Mouse (Mus musculus): ENCODE results near the gene Ptpn18. TPM values are rescaled to one million over a fixed set of nuclear protein-coding genes. Genes with fewer than 3 reads are reported as not detected.

The Ptpn18 gene
- polyA plus RNA-seq, 1 experiment from 2014 or later = 1.6 TPM

DNA sequence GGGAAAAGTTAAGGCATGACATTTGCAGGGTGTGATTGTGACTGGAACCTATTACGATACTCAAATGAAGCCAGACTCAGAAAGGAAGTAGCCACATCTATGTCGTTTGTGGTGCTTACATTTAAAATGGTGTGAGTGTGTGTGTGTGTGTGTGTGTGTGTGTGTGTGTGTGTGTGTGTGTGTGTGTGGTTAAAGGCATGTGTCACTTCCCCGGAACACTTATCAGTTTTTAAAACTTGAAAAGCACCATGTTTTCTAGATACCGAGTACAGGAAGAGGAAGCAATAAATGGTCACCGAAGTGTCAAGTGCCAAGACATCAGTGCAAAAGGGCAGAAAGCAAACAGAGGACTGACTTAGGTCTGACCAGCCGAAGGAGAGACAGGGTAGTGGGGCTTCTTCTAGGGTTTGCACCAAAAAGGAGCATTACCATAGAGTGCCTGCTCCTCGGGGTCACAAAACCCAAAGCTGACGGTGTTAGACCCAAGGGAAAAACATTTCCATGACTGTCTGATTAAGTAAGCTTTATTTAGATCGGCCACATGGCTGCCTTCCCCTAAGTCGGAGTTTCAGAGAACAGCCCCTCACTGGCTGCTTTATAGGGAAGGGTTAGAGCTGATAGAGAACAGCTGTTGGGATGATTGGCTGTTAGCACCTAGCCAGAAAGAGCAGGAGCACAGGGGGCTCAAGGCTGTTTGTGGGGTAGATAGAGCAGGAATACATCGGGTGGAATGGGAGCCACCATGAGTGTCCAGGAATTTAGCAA lies 19.5 kb downstream of the Ptpn18 start:
- Histone ChIP-seq H3K27ac (ENCODE audit: low read depth, low read length) (no peak overlapping the region), H3K4me3 (ENCODE audit: low read depth, low read length) (no peak overlapping the region), H3K9ac (replicated peaks; ENCODE audit: low read depth, low read length) (no peak overlapping the region), H3K27me3 (ENCODE audit: control insufficient read depth, insufficient read depth, low read length) (no peaks in the 10 kb centered on the region), H3K4me2 (ENCODE audit: low read depth, low read length) (no peak overlapping the region), H3K4me1 (ENCODE audit: control insufficient read depth, insufficient read depth, low read length) (no peaks in the 10 kb centered on the region), H3K9me3 (ENCODE audit: control insufficient read depth, low read length) (no peaks in the 10 kb centered on the region), H3K36me3 (ENCODE audit: control insufficient read depth, insufficient read depth, low read length) (no peaks in the 10 kb centered on the region)
- no peak for ATAC-seq (ENCODE audit: low read depth)
- WGBS = 73% methylated on average over 11 of the region's 11 CpGs

DNA sequence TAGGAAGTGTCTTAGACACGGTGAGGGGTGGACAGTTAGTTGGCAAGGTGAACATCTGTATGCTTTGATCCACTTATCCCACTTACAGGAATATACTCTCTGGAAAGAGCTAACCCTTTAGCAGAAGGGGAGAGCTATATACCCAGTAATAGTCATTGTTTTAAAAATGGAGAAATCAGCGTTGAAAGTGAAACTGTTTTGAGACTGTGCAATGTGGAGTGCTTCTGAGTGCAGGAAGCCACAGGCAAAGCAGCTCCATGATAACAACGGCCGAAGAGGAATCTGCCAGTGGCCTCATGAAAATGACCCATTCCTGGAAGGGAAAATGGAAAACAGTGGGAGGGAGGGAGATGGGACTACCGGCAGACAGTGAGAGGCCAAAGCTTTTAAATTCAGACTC lies 21.2 kb downstream of the Ptpn18 start:
- Histone ChIP-seq H3K9ac (replicated peaks; ENCODE audit: low read depth, low read length) (no peak overlapping the region), H3K36me3 (ENCODE audit: control insufficient read depth, insufficient read depth, low read length) (no peaks in the 10 kb centered on the region), H3K4me1 (ENCODE audit: control insufficient read depth, insufficient read depth, low read length) (no peaks in the 10 kb centered on the region), H3K27me3 (ENCODE audit: control insufficient read depth, insufficient read depth, low read length) (no peaks in the 10 kb centered on the region), H3K4me2 (ENCODE audit: low read depth, low read length) (no peak overlapping the region), H3K4me3 (ENCODE audit: low read depth, low read length) (no peak overlapping the region), H3K27ac (ENCODE audit: low read depth, low read length) (no peak overlapping the region), H3K9me3 (ENCODE audit: control insufficient read depth, low read length) (no peaks in the 10 kb centered on the region)
- 75% methylated on average over 5 of the region's 5 CpGs for WGBS
- no peak for ATAC-seq (ENCODE audit: low read depth)

DNA sequence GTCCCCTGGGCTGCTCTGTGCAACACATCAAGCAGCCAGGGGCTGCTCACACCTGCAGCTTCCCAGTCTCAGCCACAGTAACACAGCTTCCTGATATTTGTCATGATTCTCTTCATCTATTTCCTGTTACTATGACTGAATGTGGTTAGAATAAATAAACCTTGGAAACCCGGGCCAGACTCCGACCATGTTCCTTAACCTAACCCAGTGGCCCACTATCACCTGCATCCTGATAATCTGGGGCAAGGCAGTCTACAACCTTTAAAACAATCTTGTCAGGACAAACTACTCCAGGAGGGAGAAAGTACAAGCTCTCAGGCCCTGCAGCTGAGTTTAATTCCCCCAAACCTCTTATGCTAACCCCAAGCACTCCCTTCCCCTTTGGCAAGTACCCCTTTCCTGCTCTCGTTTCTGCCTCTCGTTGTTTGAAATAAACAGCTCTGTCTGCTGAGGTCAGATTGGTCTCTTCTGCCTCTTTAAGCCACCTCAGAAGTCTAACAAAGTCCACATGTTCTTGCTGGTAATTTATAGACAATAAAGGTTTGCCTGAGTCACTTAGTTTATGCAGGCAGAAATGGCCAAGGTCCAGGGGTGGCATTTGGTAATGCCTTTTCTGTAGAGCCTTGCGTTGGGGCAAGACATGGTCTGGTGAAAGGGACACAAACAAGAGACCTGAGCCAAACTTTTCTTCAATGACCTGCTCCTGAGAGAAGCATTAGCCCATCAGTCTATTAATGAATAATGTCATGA lies 22.5 kb downstream of the Ptpn18 start:
- H3K27ac ChIP-seq (ENCODE audit: low read depth, low read length) = no peak overlapping the region
- H3K36me3 ChIP-seq (ENCODE audit: control insufficient read depth, insufficient read depth, low read length) = no peaks in the 10 kb centered on the region
- no peaks in the 10 kb centered on the region for H3K4me1 ChIP-seq (ENCODE audit: control insufficient read depth, insufficient read depth, low read length)
- no peak overlapping the region for H3K9ac ChIP-seq (replicated peaks; ENCODE audit: low read depth, low read length)
- no peaks in the 10 kb centered on the region for H3K27me3 ChIP-seq (ENCODE audit: control insufficient read depth, insufficient read depth, low read length)
- ATAC-seq (ENCODE audit: low read depth) = no peak
- WGBS = 75% methylated on average over 5 of the region's 5 CpGs
- H3K4me2 ChIP-seq (ENCODE audit: low read depth, low read length) = no peak overlapping the region
- no peaks in the 10 kb centered on the region for H3K9me3 ChIP-seq (ENCODE audit: control insufficient read depth, low read length)
- no peak overlapping the region for H3K4me3 ChIP-seq (ENCODE audit: low read depth, low read length)

DNA sequence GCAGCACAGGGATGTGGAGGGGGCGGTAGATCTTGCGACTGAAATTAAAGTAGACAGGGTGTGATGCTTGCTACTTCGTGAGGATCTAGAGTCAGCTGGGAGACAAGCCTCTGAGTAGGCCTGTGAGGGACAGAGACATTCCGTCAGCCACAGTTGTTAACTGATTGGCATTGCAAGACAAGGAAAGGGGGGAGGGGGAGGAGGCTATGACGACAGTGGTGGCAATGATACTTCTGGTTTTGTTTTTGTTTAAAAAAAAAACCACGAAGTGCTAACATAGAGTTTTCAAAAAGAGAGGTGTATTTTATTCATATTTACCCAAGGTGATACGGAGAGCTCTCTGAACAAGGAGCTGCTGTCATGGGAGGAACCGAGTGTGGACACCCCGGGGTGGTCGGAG lies 24.9 kb downstream of the Ptpn18 start:
- Histone ChIP-seq H3K4me2 (ENCODE audit: low read depth, low read length) (no peak overlapping the region), H3K27ac (ENCODE audit: low read depth, low read length) (no peak overlapping the region), H3K4me1 (ENCODE audit: control insufficient read depth, insufficient read depth, low read length) (no peaks in the 10 kb centered on the region), H3K36me3 (ENCODE audit: control insufficient read depth, insufficient read depth, low read length) (no peaks in the 10 kb centered on the region), H3K27me3 (ENCODE audit: control insufficient read depth, insufficient read depth, low read length) (no peaks in the 10 kb centered on the region), H3K9me3 (ENCODE audit: control insufficient read depth, low read length) (no peaks in the 10 kb centered on the region), H3K9ac (replicated peaks; ENCODE audit: low read depth, low read length) (no peak overlapping the region), H3K4me3 (ENCODE audit: low read depth, low read length) (no peak overlapping the region)
- no peak for ATAC-seq (ENCODE audit: low read depth)
- WGBS = 74% methylated on average over 10 of the region's 10 CpGs

DNA sequence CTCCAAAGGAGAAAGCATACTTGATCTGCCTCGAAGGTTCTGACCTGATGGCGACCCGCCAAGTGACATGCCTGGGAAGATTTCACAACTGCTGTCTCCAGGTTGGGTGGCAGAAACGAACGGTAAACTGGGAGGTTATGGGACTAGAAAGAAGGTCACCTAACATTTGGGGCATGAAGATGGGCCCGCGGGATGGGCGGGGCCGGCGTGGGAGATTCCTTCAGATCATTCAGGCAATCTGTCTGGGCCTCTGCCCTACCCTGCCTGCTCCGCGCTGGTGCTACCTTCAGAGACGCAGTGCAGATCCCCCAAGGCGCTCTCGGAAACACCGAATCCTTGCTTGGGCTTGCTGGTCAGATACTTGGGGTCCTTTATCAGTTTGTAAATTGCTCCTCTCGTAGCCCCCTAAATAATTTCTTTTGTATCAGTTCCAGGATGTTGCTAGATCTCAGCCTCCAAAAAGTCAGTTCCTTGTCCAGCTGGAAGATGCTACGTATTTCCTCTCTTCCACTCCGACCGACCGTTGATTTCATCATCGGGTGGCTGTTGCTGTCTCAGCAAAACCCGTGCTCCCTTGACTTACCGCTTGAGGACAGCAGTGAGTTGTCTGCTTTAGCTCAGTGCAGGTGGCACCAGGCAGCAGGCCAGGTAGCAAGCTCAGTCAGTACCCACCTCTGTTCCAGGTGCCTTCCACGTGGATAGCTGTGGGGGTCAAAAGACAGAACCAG lies 26.1 kb downstream of the Ptpn18 start:
- Histone ChIP-seq H3K9me3 (ENCODE audit: control insufficient read depth, low read length) (no peaks in the 10 kb centered on the region), H3K9ac (replicated peaks; ENCODE audit: low read depth, low read length) (peak overlapping the region; percentile 34; the same call in 1 of the 2 replicates), H3K36me3 (ENCODE audit: control insufficient read depth, insufficient read depth, low read length) (no peaks in the 10 kb centered on the region), H3K4me3 (ENCODE audit: low read depth, low read length) (peak overlapping the region; percentile 16; the same call in 1 of the 2 replicates), H3K4me1 (ENCODE audit: control insufficient read depth, insufficient read depth, low read length) (no peaks in the 10 kb centered on the region), H3K27ac (ENCODE audit: low read depth, low read length) (no peak overlapping the region), H3K27me3 (ENCODE audit: control insufficient read depth, insufficient read depth, low read length) (no peaks in the 10 kb centered on the region), H3K4me2 (ENCODE audit: low read depth, low read length) (peak overlapping the region; percentile 47)
- 9% methylated on average over 25 of the region's 25 CpGs for WGBS
- ATAC-seq (ENCODE audit: low read depth) = peak; percentile 63

DNA sequence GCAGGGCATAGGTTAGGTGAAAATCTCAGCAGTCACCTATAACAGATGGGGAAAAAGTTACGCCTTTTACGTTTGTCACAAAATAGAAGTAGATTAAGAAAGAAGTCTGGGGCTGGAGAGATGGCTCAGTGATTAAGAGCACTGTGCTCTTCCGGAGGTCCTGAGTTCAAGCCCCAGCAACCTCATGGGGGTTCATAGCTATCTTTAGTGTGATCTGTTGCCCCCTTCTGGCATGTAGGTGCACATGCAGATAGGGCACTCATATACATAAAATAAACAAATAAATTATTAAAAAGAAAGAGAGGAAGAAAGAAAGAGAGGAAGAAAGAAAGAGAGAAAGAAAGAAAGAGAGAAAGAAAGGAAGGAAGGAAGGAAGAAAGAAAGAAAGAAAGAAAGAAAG lies 27.8 kb downstream of the Ptpn18 start:
- Histone ChIP-seq H3K4me1 (ENCODE audit: control insufficient read depth, insufficient read depth, low read length) (no peaks in the 10 kb centered on the region), H3K4me3 (ENCODE audit: low read depth, low read length) (no peak overlapping the region), H3K27me3 (ENCODE audit: control insufficient read depth, insufficient read depth, low read length) (no peaks in the 10 kb centered on the region), H3K36me3 (ENCODE audit: control insufficient read depth, insufficient read depth, low read length) (no peaks in the 10 kb centered on the region), H3K4me2 (ENCODE audit: low read depth, low read length) (no peak overlapping the region), H3K9me3 (ENCODE audit: control insufficient read depth, low read length) (no peaks in the 10 kb centered on the region), H3K27ac (ENCODE audit: low read depth, low read length) (no peak overlapping the region), H3K9ac (replicated peaks; ENCODE audit: low read depth, low read length) (no peak overlapping the region)
- WGBS = 89% methylated on average over 3 of the region's 3 CpGs
- no peak for ATAC-seq (ENCODE audit: low read depth)

DNA sequence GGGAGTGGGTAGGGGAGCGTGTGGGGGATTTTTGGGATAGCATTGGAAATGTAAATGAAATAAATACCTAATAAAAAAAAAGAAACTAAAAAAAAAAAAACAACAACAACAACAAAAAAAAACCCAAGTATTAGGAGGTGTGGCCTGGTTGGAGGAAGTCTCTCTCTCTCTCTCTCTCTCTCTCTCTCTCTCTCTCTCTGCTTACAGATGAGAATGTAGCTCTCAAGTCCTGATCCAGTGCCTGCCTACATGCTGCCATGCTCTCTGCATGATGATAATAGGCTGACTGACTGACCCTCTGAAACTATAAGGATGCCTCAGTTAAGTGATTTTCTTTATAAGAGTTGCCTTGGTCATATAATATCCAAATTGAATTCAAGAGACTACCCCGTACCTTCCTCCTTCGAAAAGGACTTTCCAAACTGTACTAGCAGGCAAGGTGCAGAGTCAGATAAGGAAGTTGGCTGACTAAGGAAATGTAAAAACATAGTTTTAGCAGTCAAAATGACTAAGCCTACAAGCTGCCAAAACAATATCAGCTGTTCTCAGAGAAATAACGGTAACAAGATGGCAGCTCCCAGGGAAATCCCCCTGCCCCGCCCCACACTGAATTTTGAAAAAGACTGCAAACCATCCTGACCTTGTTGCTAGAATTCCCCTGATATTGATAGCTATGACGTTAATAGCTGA lies 30.4 kb downstream of the Ptpn18 start:
- Histone ChIP-seq H3K4me3 (ENCODE audit: low read depth, low read length) (no peak overlapping the region), H3K27me3 (ENCODE audit: control insufficient read depth, insufficient read depth, low read length) (no peaks in the 10 kb centered on the region), H3K4me1 (ENCODE audit: control insufficient read depth, insufficient read depth, low read length) (no peaks in the 10 kb centered on the region), H3K9me3 (ENCODE audit: control insufficient read depth, low read length) (no peaks in the 10 kb centered on the region), H3K9ac (replicated peaks; ENCODE audit: low read depth, low read length) (no peak overlapping the region), H3K27ac (ENCODE audit: low read depth, low read length) (no peak overlapping the region), H3K4me2 (ENCODE audit: low read depth, low read length) (no peak overlapping the region), H3K36me3 (ENCODE audit: control insufficient read depth, insufficient read depth, low read length) (no peaks in the 10 kb centered on the region)
- no peak for ATAC-seq (ENCODE audit: low read depth)
- WGBS = 94% methylated on average over 6 of the region's 6 CpGs

DNA sequence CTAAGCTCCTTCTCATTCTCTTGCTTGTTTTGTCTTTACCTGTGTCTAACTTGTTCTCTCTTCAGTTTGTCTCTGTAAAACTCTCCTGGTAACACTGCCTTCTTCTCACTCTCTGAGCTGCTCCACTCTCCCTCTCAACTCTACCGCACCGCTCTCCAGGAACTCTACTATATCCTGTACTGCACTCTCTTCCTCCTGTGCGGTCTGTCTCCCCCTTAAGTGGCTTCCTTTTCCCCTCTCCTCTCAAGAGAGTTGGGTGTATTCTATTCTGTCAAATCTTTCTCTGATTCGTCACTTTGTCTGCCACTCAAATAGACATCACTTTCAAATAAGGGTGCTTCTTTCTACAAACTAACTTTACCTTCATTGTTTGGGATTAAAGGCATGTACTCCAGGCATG lies 31.9 kb downstream of the Ptpn18 start:
- H3K4me2 ChIP-seq (ENCODE audit: low read depth, low read length) = no peak overlapping the region
- no peaks in the 10 kb centered on the region for H3K36me3 ChIP-seq (ENCODE audit: control insufficient read depth, insufficient read depth, low read length)
- H3K4me3 ChIP-seq (ENCODE audit: low read depth, low read length) = no peak overlapping the region
- no peak overlapping the region for H3K9ac ChIP-seq (replicated peaks; ENCODE audit: low read depth, low read length)
- ATAC-seq (ENCODE audit: low read depth) = no peak
- no peaks in the 10 kb centered on the region for H3K27me3 ChIP-seq (ENCODE audit: control insufficient read depth, insufficient read depth, low read length)
- H3K27ac ChIP-seq (ENCODE audit: low read depth, low read length) = no peak overlapping the region
- no peaks in the 10 kb centered on the region for H3K9me3 ChIP-seq (ENCODE audit: control insufficient read depth, low read length)
- 94% methylated on average over 4 of the region's 4 CpGs for WGBS
- no peaks in the 10 kb centered on the region for H3K4me1 ChIP-seq (ENCODE audit: control insufficient read depth, insufficient read depth, low read length)

Measured in neural tube, embryonic 14.5 days (tissue).